ENCODE assay signal across 18 mouse cellular contexts in genomic region chr9:34703547-34704300, GRCm38 (mm10).
DNase-seq lines count a peak whose midpoint lies in the region; ATAC-seq and TF ChIP-seq lines count a peak whose summit lies in the region.
"Had no signal": no experiment of that assay in that cellular context is flagged by ENCODE, and none has a peak within 500 bp of the region (broad histone marks: within the 10 kb centered on the region; RNA-seq: fewer than 3 reads in every experiment).

No protein-coding gene starts in this region.

- peaks cover 10% of the 10 kb centered on the region; the same call in 1 of the 2 replicates for H3K4me1 ChIP-seq in hindbrain, embryonic 14.5 days (replicated peaks; ENCODE audit: control insufficient read depth, insufficient read depth, low read length)
- no peaks in the 10 kb centered on the region; the same call in 1 of the 2 replicates for H3K4me1 ChIP-seq in hindbrain, embryonic 11.5 days (replicated peaks; ENCODE audit: control insufficient read depth, insufficient read depth, low read length)
- peaks cover 9% of the 10 kb centered on the region; the same call in 1 of the 2 replicates for H3K4me1 ChIP-seq in lung, embryonic 16.5 days (replicated peaks; ENCODE audit: control insufficient read depth, insufficient read depth, low read length)
- H3K4me1 ChIP-seq in hindbrain, postnatal 0 days (ENCODE audit: insufficient read depth, low read length), result no peaks in the 10 kb centered on the region
- H3K4me1 ChIP-seq: heart, embryonic 15.5 days; liver, embryonic 12.5 days; megakaryocyte, embryonic 14.5 days had no signal

- DNase-seq in hindbrain, embryonic 14.5 days (ENCODE audit: low spot score), result no peak
- DNase-seq in hindbrain, embryonic 11.5 days (ENCODE audit: low spot score), result no peak
- DNase-seq in lung, postnatal 25 days (ENCODE audit: low spot score), result no peak
- DNase-seq in brain, embryonic 18.5 days (ENCODE audit: low read depth, low spot score), result peak; percentile 50
- peak; percentile 21 for DNase-seq in hindbrain, postnatal 0 days (ENCODE audit: low spot score)
- no peak for DNase-seq in adrenal gland, postnatal 10 days
- DNase-seq: B cell, adult 2 months; cerebellum, postnatal 10 days; gastrocnemius, postnatal 10 days; heart, adult 18-20 months; kidney, adult 2 months had no signal

- H3K9ac ChIP-seq in hindbrain, embryonic 14.5 days, result no peak overlapping the region
- no peak overlapping the region for H3K9ac ChIP-seq in hindbrain, embryonic 11.5 days (ENCODE audit: low read depth, low read length)
- no peak overlapping the region for H3K9ac ChIP-seq in lung, embryonic 16.5 days (ENCODE audit: low read length)
- no peak overlapping the region for H3K9ac ChIP-seq in hindbrain, postnatal 0 days (replicated peaks; ENCODE audit: low read length)
- H3K9ac ChIP-seq: embryonic facial prominence, embryonic 15.5 days; heart, embryonic 15.5 days; liver, embryonic 12.5 days; lung, embryonic 15.5 days had no signal

- no peaks in the 10 kb centered on the region for H3K9me3 ChIP-seq in hindbrain, embryonic 14.5 days (ENCODE audit: control insufficient read depth, low read length)
- H3K9me3 ChIP-seq in hindbrain, embryonic 11.5 days (ENCODE audit: control insufficient read depth, low read length), result no peaks in the 10 kb centered on the region
- H3K9me3 ChIP-seq in lung, embryonic 16.5 days (ENCODE audit: control insufficient read depth, low read length), result no peaks in the 10 kb centered on the region
- H3K9me3 ChIP-seq in hindbrain, postnatal 0 days (ENCODE audit: low read length), result no peaks in the 10 kb centered on the region
- H3K9me3 ChIP-seq: embryonic facial prominence, embryonic 15.5 days; heart, embryonic 15.5 days; liver, embryonic 12.5 days; lung, embryonic 15.5 days; megakaryocyte, embryonic 14.5 days had no signal

- H3K27me3 ChIP-seq in hindbrain, embryonic 14.5 days (ENCODE audit: control insufficient read depth, insufficient read depth, low read length), result no peaks in the 10 kb centered on the region
- no peaks in the 10 kb centered on the region for H3K27me3 ChIP-seq in hindbrain, embryonic 11.5 days (ENCODE audit: control insufficient read depth, insufficient read depth, low read length)
- H3K27me3 ChIP-seq in lung, embryonic 16.5 days (ENCODE audit: control insufficient read depth, insufficient read depth, low read depth, low read length), result no peaks in the 10 kb centered on the region
- no peaks in the 10 kb centered on the region for H3K27me3 ChIP-seq in hindbrain, postnatal 0 days (ENCODE audit: insufficient read depth, low read length)
- H3K27me3 ChIP-seq: embryonic facial prominence, embryonic 15.5 days; heart, embryonic 15.5 days; liver, embryonic 12.5 days; lung, embryonic 15.5 days; megakaryocyte, embryonic 14.5 days had no signal

- peak; percentile 75 for ATAC-seq in hindbrain, embryonic 14.5 days (ENCODE audit: low FRiP score)
- ATAC-seq in hindbrain, embryonic 11.5 days (ENCODE audit: low FRiP score), result no peak
- ATAC-seq in lung, embryonic 16.5 days (ENCODE audit: low read depth), result peak; percentile 45; the same call in 1 of the 2 replicates
- peak; percentile 59; the same call in 1 of the 2 replicates for ATAC-seq in hindbrain, postnatal 0 days
- ATAC-seq: liver, embryonic 12.5 days had no signal

- no peaks in the 10 kb centered on the region for H3K36me3 ChIP-seq in hindbrain, embryonic 14.5 days (replicated peaks; ENCODE audit: control insufficient read depth, insufficient read depth)
- no peaks in the 10 kb centered on the region for H3K36me3 ChIP-seq in hindbrain, embryonic 11.5 days (ENCODE audit: control insufficient read depth, insufficient read depth, low read length)
- no peaks in the 10 kb centered on the region for H3K36me3 ChIP-seq in lung, embryonic 16.5 days (ENCODE audit: control insufficient read depth, insufficient read depth, low read length)
- no peaks in the 10 kb centered on the region for H3K36me3 ChIP-seq in hindbrain, postnatal 0 days (ENCODE audit: insufficient read depth, low read length)
- H3K36me3 ChIP-seq: embryonic facial prominence, embryonic 15.5 days; heart, embryonic 15.5 days; liver, embryonic 12.5 days; lung, embryonic 15.5 days had no signal

- no peak for TF ChIP-seq CTCF in hindbrain, postnatal 0 days (IDR thresholded peaks at IDR 0.05; ENCODE audit: low read depth)

- H3K4me2 ChIP-seq in hindbrain, embryonic 14.5 days (replicated peaks), result no peak overlapping the region
- no peak overlapping the region for H3K4me2 ChIP-seq in hindbrain, embryonic 11.5 days (replicated peaks; ENCODE audit: low read depth, low read length)
- H3K4me2 ChIP-seq in lung, embryonic 16.5 days (ENCODE audit: low read depth, low read length), result no peak overlapping the region
- no peak overlapping the region for H3K4me2 ChIP-seq in hindbrain, postnatal 0 days (ENCODE audit: low read depth, low read length)
- H3K4me2 ChIP-seq: embryonic facial prominence, embryonic 15.5 days; heart, embryonic 15.5 days; liver, embryonic 12.5 days; lung, embryonic 15.5 days had no signal

- WGBS in hindbrain, embryonic 14.5 days, result 69% methylated on average over 12 of the region's 12 CpGs
- WGBS in hindbrain, embryonic 11.5 days, result 83% methylated on average over 12 of the region's 12 CpGs
- 69% methylated on average over 12 of the region's 12 CpGs for WGBS in lung, embryonic 16.5 days
- 61% methylated on average over 12 of the region's 12 CpGs for WGBS in hindbrain, postnatal 0 days

- no peak overlapping the region for H3K4me3 ChIP-seq in hindbrain, embryonic 14.5 days (replicated peaks; ENCODE audit: low read length)
- no peak overlapping the region for H3K4me3 ChIP-seq in hindbrain, embryonic 11.5 days (ENCODE audit: low read depth, low read length)
- no peak overlapping the region for H3K4me3 ChIP-seq in lung, embryonic 16.5 days (ENCODE audit: low read length)
- H3K4me3 ChIP-seq in hindbrain, postnatal 0 days (ENCODE audit: low read length), result no peak overlapping the region
- H3K4me3 ChIP-seq: embryonic facial prominence, embryonic 15.5 days; heart, embryonic 15.5 days; left cerebral cortex, adult 2 months; liver, embryonic 12.5 days; lung, embryonic 15.5 days; megakaryocyte, embryonic 14.5 days had no signal

- no peak overlapping the region for H3K27ac ChIP-seq in hindbrain, embryonic 14.5 days
- no peak overlapping the region for H3K27ac ChIP-seq in hindbrain, embryonic 11.5 days (ENCODE audit: low read depth, low read length)
- H3K27ac ChIP-seq in lung, embryonic 16.5 days (ENCODE audit: low read length), result no peak overlapping the region
- no peak overlapping the region for H3K27ac ChIP-seq in hindbrain, postnatal 0 days
- H3K27ac ChIP-seq: embryonic facial prominence, embryonic 15.5 days; heart, embryonic 15.5 days; left cerebral cortex, adult 2 months; liver, embryonic 12.5 days had no signal

Comparison
In these comparisons a context has a peak if more than half of its experiments do, and no peak if none do; other contexts are left out.
1. DNase-seq: peak in brain, embryonic 18.5 days (single experiment) and hindbrain, postnatal 0 days (single experiment); none in hindbrain, embryonic 14.5 days (single experiment), hindbrain, embryonic 11.5 days (single experiment), lung, postnatal 25 days (single experiment) and adrenal gland, postnatal 10 days (single experiment).